Mouse (Mus musculus): ENCODE measurements around the gene Iqgap1.

DNA sequence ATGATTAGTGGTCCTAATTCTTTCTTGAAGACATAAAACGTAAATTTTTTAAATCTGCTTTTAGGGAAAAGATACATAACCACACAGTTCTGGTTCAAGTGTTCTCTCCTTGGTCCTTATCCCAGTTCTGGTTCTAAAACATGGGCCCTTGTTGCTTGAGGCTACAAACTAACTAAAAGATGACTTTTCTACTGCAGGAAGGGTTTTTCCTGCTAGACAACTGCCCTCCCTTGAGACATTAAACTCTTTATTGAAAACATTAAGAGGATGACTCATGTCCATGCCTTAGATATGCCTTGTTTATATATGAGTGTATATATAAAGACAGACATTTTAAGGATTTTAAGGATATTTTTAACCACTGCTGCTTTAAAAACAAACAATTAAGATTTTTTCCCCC is 17.4 kb upstream of the Iqgap1 start:
- TF ChIP-seq CTCF (IDR thresholded peaks at IDR 0.05; ENCODE audit: low read depth, low read length) (no peak), POLR2A (IDR thresholded peaks at IDR 0.05; ENCODE audit: insufficient read depth, low read length) (no peak)
